Mouse (Mus musculus) cerebellum, postnatal 25 days (tissue): ENCODE measurements around the gene Lmod2.

Experiments
- DNase-seq, 2 experiments: peaks; one replicate each; pipeline ENCODE4 v3.0.0; 2021; ENCODE audit warnings: mixed read lengths in 2 of 2

Lmod2 gene

DNA sequence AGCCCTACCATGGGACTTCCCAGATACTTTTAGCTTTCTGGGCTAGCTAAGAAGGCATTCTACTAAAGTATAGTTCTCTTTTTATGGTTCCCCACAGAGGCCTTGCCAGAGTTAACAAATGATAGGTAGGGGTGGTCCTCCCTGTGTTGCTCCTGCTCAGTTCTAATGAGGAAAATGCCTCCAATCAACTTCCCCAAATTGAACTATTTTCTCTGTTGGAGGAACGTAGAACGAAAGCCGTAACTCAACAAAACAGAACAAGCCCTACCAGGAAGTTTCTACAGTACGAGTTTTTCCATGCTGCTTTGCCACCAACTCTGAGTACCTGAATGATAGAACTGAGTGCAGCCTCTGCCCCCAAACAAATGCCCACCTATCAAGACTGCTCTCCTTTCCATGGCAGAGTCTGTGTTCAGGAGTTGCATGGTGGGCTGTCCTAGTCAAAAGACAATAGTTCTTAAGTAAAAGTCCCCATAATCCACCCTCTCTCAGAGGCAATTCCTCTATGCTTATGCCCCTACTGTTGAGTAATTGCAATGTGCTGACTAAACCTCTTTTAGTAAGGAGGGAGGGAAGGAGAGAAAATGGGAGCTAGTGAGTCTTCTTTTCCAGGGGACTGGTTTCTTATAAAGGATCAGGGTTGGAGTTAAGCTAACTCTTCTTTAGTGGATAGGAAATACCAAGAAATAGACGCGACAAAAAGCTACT lies 47.9 kb downstream of the Lmod2 start:
- no peak for DNase-seq

DNA sequence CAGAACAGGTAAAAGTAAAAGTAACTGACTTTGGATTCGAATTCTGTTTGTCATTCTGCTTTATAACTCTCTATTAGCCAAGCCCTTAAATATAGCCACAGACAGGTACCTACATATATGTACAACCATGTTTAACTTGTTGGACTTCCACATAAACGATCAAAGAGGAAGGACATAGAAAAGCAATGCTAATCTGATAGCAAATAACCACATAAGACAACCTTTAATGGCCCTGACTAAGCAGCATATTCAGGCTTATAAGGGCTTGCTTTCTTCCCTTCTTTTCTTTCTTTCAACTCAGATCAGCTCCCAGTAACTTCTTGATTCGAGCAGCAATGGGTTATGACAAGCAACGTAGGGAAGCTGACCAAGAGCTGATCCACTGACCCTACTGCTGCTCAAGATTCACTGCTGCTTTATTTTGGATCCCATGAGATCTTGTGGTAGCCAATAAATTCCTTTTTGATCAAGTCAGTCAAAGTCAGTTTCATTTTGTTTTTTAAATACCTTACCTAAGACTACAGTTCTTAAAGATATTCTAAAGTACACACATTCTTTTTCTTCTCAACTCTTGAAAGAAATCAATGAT lies 49.6 kb downstream of the Lmod2 start:
- no peak for DNase-seq

DNA sequence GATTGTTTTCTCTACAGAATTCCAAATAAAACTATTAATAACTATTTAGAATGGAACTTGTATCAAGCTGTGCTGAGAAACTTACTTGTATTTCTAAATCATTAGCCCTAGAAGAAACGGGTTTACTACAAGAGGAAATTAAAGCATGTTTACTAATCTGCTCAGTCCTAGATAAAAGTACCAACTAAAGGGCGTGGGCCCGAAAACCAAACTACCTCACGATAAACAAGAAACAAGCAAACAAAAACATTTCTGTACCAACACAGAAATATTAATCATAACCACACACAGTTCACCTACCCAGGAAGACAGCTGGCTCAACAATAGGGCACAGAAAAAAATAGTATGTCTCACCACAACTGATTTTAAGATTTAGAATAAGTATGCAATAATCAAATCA lies 50.8 kb downstream of the Lmod2 start:
- no peak for DNase-seq

DNA sequence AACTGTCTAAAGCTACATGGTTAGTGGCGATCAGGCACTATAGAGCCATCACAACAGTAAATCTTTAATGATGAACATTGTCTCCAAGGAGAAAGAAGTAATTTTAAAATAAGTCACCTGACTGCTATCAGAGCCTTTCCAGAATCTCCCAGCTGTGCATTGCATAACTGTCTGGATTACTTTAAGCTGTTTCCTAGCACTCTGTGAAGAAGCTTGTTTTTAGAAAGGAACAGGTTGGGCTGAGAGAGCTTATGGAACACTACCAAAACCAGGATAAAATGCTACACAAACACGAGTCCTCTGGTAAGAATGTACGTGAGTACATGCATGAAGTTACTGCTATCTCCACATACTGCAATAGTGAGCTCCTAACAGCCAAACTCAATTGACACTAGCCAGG lies 53.2 kb downstream of the Lmod2 start:
- no peak for DNase-seq

DNA sequence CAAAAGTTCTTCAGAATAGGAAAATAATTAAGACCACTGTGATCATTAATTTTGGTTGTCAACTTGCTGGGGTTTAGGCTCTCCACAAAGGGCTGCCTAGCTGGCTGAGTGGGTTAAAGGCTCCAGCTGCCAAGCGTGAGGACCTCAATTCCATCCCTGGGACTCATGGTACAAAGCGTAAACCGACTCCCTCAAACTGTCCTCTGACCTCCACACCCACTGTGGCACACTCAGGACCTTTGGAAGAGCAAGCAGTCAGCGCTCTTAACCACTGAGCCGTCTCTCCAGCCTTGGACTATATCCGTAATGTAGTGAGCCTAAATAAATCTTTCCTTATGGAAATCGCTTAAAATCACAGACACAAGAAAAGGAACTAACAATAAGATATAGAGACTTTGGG lies 54.0 kb downstream of the Lmod2 start:
- no peak for DNase-seq
